Mouse (Mus musculus): ENCODE results near the gene Gap43.
"Not testable (repeated sequence)": the region's sequence is repeated elsewhere in the genome, so short reads cannot be mapped to it uniquely, and the experiment has no call there.

Gene Gap43

DNA sequence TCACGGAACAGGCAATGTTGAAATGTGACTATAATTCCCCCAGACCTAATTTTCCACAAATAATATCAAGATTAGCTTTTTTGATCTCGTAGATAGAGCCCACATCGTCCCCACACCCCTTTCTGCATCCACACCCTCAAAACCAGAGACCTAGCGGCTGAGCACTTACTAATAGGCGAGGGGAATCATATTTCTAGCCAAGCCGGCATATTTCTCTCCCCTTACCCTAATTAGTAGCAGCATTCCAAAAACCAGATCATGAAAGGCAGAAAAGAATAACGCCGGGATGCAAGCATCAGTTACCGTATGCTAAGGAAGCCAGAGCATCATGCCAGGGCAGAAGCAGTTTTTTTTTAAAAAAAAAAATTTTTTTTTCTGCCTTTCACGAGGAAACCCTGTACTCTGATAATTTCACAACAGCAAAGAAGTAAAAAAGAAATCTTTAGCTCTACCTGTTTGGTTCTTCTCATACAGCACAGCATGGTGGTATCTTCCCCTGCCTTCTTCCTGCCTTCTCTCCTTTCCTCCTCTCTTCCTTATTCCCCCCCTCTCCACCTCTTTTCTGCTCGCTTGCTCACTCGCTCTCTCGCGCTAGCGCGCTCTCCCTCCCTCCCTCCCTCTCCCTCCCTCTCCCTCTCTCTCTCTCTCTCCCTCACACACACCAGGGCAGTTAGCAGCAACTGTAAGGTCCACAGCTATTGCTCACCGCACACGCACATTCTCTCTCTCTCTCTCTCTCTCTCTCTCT, at the start of gene Gap43:
Gene Gap43 (minus strand): TSS at position 631 of the 748 bp plus-strand sequence.
- no peak for DNase-seq (ENCODE audit: low read depth)

DNA sequence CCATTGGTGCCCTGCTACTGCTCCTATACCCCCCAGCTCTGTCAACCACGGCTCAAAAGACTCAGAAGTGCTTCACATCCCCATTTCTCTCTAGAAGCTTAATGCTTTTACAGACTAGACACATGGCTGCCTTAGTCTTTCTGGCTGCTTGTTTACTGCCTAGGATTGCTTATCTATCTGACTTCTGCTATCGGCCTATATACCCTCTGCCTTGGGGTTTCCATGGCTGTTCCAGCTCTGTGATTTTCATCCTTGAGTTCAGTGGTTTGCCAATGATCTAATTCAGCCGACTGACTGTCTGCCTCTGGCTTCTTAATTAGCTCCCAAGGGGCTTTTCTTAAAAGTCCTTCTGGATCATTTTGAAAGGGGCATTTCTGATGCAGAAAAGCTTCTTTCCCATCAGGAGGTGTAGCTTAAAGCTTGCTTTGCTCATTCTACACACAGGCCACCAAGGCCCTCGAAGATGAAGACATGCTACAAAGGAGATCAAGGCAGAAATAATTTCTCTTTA, 40.9 kb upstream of the Gap43 start:
- DNase-seq (ENCODE audit: low read depth): no peak

DNA sequence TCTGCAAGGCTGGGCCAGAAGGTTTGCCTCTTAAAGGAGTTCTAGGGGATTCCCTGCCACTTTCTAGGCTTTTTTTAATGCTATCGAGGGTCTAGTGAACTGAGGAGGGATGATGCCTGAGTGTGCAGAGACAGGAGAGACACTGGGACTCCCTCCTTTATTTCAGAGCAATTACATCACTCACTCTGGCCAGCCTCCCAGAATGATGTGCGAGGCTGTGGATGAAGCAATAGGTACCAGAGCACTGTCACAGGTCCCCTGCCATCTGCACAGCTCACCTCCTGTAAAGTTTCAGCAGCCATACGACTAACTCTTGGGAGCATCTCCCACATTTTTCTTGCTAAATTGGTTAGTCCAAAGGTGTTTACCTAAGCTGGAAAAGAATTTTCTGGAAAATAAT, 40.2 kb upstream of the Gap43 start:
- DNase-seq (ENCODE audit: low read depth): no peak

DNA sequence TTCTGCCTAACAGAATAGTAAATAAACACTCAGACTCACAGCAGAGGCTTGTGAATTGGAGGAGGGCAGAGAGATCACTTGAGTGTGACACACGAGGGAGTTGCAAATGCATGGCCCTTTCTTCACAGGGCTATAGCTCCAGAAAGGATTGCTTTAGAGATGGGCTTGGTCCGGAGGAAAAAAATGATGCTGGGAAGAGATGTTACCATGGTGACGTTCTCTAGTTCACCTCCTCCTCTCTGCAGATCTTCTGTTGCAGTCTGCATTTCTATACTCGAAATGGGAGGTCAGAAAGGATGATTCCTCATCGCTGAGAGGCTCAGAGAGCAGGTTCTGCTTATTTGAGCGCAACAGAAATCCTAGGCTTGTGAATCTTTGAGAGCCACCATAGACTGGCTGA, 29.7 kb upstream of the Gap43 start:
- DNase-seq (ENCODE audit: low read depth): no peak

DNA sequence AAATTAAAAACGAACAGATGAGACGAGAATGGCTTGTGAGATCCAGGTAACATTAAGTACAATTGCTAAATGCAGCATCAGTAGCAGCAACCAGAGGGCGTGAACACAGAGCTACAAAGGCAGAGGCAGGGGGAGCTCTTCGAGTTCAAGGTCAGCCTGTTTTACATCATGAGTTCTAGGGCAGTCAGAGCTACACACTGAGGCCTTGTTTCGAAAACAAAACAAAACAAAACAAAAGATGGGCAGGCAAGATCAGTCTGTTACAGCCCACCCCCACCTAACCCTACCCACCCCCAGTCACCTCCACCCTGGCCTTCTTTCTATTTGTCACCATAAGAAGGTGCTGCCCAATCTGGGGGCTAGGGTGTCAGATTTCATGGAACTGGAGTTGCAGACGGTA, 28.9 kb upstream of the Gap43 start:
- no peak for DNase-seq (ENCODE audit: low read depth)

DNA sequence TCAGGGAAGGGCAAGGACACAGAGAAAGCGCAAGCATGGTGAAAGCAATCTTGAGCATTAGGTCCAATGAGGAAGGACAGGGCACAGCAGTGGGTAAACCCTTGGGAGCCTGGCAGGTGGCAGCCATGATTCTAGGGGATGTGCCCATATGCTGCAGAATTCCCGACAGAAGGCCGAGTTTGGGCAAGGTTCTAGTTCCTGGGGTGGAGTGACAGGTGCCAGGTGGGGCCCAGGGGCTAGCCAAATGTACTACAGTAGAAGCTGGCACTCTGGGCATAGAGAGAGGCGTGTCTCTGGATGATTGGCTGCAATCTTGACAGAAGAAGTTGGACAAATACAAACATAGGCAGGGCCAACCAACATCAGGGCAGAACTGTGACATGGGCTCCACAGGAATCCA, 19.6 kb upstream of the Gap43 start:
- DNase-seq (ENCODE audit: low read depth): no peak

DNA sequence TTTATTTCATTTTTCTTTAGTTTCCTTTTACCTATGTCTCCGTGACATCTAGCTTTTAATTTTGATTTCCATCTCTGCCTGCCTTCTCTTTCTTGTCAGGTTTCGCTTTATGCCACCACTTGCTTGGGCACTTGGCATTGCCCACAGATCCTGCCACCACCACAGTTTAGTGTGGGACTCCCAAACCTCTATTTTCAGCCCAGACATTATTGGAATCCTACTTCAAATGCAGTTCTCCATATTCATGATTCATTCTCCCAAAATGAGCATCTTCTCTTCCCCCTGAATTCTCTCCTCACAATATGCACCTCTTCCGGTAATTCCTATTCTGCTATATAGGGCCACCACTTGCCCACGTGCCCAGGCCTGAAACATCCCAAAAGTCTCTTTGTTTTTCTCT, 17.6 kb upstream of the Gap43 start:
- DNase-seq (ENCODE audit: low read depth): no peak

DNA sequence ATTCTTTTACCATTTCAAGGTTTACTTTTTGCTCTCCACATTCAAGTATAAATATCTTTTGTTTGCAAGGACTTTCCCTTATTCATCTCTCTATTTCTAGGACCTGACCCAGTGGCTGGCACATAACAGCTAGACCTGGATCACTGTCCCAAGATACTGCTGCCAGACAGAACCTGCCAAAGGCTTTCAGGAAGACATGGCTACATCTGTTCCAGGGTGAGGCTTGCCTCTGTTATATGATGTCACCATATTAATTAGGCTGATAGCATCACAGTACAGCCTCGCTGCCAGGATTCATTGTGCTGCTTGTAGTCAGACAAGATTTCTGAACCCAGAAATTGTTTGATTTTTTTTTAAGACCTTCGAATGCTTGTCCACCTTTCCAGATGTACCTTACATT, 9.6 kb upstream of the Gap43 start:
- DNase-seq (ENCODE audit: low read depth): no peak

DNA sequence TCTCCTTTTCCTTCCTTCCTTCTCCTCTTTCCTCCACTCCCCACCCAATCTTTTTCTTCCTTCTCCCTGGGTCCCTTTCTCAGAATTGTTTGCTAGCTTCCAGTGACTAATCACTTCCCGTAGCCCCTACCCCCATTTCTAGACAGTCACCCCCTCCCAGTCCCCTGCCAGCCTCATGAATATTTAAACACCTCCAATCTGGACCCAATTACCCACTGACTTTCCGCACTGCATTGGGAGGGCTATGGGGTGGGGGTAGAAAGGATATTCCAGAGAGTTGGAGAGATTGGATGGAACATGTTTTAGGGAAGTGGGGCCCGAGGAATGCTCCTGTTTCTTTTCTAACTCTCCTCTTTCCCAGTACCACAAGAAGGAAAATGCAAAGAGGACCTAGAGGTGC, 414 bp upstream of the Gap43 start:
- DNase-seq (ENCODE audit: low read depth): not testable (repeated sequence)

DNA sequence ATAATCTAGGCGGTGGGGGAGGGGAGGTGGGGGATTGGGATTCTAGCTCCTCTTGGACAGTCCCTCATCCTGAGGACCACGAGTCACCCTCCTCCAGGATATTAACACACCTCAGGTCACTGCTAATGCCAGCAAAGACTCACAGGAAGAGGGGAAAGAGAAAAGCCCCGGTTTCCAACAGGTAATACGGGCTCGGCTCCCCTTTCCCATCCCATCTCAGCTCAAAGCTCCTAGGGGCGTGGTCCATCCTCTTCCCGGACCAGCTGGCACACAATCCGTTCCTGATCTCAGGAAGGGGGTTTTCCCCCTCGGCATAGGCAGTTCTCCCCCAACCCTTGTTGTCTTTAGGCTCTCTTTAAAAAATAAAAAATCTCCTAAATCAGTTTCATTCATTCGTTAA, 939 bp downstream of the Gap43 start:
- no peak for DNase-seq (ENCODE audit: low read depth)

DNA sequence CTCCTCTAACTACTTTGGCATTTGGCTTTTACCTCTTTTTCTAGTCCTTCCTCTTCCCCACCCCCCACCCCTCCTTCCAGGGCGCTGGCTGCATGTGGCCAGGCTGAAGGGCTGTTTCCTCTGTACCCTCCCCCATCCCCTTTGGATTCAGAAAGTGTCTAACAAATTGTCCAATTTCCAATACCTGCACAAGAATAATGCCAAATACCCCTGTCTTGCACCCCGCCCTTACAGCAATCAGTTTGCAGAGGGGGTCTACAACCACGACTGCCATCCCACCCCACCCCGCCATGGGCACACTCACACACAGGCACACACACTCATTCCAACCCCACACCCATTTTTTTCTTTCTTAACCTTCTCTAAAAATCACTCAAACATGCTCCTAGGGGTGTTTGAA, 1.5 kb downstream of the Gap43 start:
- no peak for DNase-seq (ENCODE audit: low read depth)

DNA sequence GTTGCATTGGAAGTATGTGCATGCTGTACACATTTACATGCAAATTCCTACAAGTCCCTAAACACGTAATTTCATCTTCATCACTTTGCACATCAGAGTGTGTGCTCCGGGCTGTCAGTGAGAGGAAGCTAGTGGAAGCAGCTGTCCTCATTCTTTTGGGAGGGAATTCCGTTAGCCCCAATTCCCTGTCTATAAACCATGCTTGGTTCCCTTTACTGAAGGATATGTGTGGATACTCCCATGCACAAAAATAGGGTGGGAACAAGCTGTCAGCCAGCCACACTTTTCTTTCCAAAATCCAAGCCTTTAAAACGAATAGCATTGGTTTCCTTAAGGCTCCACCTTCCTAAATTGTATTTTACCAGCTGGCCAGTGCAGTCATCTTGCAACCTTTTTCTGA, 2.1 kb downstream of the Gap43 start:
- no peak for DNase-seq (ENCODE audit: low read depth)

DNA sequence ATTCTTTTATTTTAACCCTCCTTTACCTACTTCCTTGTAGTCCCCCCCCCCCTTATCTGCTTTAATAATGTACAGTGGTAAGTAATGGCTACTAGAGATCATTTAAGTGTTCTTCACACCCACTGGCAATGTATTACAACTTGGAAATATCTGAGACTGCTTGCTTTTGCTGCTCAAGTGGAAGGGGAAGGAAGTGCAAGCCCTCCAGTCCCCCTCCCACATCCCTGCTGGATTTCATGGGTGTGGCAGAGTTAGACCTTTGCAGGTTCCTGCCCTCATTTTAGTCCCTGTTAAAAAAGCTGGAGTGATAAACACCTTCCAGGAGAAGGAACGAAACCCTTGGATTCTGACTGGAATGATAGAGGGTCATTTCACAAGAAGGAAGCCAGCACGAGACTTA, 2.8 kb downstream of the Gap43 start:
- DNase-seq (ENCODE audit: low read depth): no peak

DNA sequence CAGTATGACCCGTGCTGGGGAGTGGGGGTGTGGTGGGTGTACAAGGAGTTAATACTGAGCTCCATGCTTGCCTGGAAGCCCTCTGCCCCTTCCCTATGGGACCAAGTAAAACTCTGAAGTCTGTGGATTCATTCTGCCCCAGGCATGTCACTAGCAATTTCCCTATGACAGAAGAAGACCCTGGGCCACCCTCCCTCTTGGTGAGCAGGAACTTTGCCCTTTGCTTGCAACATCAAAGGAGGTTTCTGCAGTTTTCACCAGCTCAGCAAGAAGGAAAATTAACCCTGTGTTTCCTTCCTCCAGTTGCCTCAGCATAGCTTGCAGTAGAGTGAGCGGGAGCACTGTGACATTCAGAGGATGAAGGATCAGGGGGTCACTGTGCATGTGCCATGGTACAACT, 3.8 kb downstream of the Gap43 start:
- DNase-seq (ENCODE audit: low read depth): no peak

DNA sequence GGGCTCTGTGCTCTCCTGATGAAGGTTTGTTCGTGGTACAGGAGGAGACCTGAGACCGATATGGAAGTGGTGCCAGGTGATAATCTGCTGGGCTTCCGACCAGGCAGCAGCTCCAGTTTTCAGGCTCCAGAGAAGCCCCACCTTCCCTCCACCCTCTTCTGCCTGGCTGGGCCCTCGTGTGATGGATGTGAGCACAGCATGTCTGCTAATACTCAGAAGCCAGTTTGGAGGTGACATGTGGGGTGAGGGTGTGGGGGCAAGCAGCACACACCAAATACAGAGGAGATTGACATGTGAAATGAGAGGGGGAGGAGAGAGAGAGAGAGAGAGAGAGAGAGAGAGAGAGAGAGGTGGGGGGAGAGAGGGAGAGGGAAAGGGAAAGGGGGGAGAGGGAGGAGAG, 8.1 kb downstream of the Gap43 start:
- DNase-seq (ENCODE audit: low read depth): no peak

DNA sequence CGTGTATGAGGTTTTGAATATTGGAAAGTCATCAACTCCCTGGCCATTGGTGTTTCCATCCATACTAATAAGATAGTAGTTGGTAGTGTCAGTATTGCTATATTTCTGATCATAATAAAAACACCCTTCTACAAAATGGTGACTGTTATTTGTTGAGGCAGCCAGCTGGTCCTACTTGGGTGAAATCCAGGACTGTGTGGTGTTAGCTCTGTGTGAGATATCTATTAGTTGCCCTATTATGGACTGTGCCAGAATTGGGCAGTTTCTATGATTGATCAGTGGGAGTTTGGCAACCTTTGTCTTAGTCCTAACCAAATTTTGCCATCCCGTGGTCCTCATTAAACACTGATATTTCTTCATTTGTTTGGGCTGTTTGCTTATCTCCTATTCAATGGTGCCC, 14.3 kb downstream of the Gap43 start:
- DNase-seq (ENCODE audit: low read depth): no peak

DNA sequence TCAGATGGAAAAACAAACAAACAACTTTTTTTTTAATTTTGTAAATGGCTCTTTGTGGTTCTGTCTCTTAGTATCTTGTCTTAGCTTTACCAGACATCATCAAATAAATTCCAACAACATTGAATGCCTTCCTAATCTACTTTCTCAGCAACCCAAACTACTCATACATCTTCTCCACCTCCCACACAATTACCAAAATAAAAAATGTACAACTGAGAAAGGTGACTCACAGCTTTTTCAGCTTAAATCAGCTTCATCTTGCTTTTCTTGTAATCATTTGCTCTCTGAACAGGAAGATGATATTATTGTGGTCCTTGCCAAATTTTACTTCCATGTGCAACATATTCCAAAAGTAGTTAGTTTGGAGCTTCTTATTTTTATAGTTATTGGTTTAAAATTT, 14.9 kb downstream of the Gap43 start:
- no peak for DNase-seq (ENCODE audit: low read depth)

DNA sequence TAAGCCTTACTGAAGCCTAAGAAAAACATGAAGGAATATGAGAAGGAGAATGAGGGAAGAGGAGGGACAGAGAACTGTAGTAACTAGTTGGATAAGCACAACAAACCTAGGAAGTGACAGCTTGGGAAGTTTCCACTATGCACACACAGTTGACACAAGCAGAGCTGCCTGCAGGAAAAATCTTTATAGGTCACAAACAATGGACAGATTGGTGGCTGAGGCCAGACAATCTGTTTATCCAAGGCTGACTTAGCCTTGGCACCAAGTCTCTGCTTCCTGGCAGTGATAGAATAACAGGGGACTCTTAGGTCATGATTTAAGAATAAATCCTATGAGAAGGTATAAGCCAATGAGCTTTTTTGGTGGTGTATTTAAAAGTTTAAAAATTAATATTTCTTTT, 20.6 kb downstream of the Gap43 start:
- no peak for DNase-seq (ENCODE audit: low read depth)

DNA sequence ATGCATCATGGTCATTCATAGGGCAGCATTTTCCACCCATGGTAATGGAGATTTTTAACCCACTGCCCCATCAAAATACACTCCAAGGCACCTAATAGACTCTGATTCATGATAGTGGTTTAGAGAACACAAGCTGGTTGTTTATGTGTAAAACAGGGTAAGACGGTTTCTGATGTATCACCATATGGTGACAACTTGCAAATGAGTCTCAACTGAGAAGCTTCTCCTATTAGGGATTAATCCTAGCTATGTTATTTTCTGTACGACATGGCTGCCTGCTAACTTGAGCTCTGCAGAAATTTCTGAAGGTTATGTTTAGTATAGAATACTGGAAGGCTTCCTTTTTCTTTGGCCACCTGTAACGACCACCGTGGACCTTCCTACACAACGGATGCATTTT, 21.1 kb downstream of the Gap43 start:
- no peak for DNase-seq (ENCODE audit: low read depth)

DNA sequence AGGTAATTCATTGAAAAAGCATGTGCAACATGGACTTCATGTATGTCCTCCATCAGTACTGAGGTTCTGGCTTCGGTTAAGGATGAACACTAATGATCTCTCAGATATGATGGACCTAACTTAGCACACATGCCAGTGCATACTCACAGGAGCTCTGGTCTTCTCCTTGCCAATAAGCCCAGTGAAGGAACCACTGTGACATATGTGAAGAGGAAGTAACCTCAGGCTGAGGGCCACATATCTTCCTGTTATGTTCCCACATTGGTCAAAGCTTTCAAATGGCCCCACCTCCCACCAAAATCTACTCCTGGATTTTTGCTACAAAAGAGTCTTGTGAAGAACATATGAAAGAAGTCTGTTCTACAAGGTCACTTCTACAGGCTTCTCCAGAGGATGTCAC, 28.3 kb downstream of the Gap43 start:
- DNase-seq (ENCODE audit: low read depth): no peak

DNA sequence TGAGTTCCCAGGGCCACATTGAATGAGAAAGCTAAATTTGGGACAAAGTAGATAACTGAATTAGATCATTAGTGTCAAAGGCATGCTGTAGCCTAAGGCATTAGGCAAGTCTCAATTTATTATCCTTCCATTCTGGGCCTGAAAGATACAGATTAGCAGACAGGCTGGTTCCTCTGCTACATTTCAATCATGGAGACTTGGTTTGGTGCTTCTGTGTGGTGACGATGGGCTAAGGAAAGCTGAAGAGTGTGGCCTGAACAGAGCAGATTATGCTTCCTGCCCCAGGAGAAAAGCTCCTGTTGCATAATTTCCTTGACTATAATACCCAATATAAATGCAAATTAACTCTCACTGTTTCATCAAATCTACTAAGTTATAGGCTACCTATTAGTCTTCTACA, 31.7 kb downstream of the Gap43 start:
- no peak for DNase-seq (ENCODE audit: low read depth)

DNA sequence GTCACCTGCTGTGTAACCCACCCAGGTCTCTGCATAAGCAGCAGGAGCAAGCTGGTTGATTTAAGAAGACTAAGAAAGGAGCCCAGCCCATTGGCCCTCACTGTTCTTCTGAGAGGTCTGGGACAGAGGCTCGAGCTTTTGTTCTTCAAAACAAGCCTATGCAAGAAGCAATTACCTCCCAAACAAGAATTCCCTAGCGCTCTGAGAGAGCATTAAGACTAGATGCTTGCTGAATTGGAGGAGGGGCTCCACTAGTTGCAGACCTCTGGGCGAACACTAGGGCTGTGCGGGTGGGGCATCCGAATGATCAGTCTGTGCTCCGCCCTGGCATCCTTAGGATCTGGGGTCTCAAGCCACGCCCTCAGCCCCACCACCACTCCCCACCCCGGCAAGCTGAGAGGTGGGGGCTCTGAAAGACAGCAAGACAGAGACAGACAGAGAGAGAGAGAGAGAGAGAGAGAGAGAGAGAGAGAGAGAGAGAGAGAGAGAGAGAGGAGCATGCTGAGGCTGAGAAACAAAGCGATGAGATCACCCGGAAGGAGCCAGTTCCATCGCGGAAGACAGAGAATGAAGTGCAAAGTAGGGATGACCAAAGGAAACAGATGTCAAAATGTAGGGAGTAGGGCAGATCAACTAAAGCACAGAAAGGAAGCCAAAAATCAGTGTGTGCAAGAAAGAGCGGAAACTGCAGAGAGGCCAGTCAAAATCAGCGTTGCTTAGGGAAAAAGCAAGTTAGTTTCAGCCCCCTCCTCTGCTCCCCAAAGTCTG, 34.3 kb downstream of the Gap43 start:
- peak; percentile 8 for DNase-seq (ENCODE audit: low read depth)

DNA sequence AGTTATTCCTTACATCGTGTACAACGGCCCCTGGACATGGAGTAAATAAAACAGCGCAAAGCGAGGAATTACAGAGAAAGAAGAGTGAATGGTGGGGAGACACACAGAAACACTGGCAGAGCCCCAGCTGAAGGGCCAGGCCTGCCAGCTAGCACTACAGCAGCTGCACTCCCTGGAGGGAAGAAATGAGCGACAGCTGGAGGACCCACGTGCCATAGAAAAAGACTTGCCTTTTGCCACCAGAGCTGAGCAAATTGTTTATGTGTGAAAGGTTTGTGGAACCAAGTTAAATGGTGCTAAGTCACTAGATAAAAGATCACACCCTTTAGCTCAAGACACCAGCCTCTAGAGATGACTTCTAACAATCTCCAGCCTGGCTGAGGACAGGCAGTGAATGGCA, 37.0 kb downstream of the Gap43 start:
- no peak for DNase-seq (ENCODE audit: low read depth)

DNA sequence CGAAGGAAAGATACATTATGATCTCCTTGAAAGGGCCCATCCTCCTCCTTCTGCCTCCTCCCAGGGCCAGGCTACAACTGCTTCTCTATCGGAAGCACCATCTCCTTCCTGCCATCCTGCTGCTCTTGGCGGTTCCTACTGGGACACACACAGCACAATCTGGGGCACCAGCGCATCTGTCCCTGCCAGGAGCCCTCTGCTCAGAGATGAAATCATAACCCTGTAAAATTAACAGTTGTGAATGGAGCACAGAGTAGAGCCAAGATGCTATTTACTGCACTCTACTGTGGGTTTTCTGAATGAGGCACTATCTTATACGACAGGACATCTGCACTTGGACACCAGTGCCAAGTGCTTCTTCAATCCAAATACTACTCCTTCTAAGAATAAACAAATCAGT, 46.0 kb downstream of the Gap43 start:
- no peak for DNase-seq (ENCODE audit: low read depth)
